Mouse (Mus musculus): ENCODE measurements at regions not wholly inside any gene's neighbourhood (a gene's known extent, or its start where the extent isn't known, plus 50 kb on each side); places are given as distances from the start of the nearest gene placed in this dataset.

GRCm38 (mm10) chr7:142835319-142835718 is 92.1 kb upstream of the Ins2 start:
- no peak for DNase-seq

GRCm38 (mm10) chr7:142830969-142831673 is 87.9 kb upstream of the Ins2 start:
- no peak for DNase-seq

DNA sequence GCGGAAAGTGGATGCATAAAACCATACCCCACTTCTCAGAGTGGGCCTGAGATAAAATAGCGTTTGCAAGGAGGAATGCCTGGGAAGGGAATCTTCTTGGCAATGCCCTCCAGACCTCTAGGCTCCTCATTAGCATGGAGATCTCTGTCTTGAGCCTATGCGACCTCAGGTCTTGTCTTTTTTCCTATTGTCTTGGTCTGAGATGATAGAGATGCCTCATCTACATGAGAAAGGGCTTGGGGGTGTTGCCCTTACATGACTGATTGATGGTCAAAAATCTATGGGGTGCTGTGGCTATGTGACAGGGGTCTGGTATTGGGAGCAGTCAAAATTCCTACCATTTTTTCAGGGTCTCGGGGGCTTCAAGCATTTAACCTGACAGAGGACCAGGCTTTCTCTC is 67.5 kb upstream of the Ins2 start:
- DNase-seq, result no peak

- peak; percentile 26 for DNase-seq
Observed at GRCm38 (mm10) chr7:142799424-142799823, 56.2 kb upstream of the Ins2 start.

DNA sequence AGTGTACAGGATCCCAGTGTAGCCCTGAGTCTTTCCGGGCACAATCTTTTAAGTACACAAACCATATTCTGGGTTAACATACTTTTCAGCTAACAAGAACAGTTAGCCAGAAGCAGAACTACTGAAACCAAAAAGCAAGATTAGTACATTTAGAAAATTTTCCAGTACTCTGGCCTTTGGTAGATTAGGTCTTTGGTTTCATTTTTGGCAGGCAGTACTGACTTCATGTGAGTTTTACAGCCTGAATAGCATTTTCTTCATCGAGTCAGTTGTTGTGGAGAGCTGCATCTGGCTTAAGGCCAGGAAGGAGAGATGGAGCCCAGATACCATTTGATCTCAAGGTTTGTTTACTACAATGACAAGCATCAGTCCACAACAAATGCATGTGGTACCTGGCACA is 51.3 kb upstream of the Ins2 start:
- DNase-seq, result no peak

All from right cerebral cortex, adult 18-20 months (tissue).